Comparison of ENCODE assay signal across 8 mouse cellular contexts in the genomic region with DNA sequence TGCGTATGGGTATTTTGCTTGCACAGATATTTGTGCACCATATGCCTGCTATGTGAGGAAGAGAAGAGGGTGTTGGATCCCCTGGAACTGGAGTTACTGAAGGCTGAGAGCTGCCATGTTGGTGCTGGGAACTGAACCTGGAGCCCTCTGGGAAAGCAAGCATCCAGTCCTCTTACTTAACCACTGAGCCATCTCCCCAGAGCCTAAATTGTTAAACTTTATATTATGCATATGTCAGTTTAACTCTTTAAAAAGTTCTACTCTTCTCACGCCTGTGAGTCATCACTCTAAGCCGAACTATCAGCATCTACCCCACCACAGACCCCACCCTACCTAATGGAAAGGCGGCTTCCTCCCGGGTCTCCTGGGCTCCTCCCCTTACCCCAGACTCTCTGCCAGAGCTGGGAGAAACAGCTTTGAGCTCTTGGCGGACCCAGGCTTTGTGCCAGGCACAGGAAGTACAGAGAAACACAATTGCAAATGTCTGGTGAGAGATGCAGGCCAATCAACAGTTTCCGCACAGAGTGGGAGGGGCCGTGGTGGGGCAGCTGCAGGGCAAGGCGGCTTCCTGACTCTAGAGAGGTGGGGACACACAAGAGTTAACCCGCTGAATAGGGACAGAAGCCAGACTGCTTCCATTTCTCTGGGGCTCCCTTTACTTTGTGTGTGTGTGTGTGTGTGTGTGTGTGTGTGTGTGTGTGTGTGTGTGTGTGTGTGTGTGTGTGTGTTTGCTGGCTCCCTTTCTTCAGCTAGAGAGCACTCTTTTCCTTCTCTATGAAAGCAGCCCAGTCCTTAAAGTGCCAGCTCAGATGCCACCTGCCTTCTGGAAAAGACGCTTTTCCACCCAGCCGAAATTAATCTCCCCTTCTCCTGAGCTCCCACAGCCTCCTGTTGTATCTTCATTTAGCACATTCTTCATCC.
DNase-seq lines count a peak whose midpoint lies in the region; ATAC-seq lines count a peak whose summit lies in the region.

No protein-coding gene starts in this region.

- no peak overlapping the region for H3K9ac ChIP-seq in forebrain, embryonic 12.5 days
- H3K9ac ChIP-seq in heart, embryonic 14.5 days (ENCODE audit: low read length), result no peak overlapping the region
- H3K9ac ChIP-seq in kidney, embryonic 16.5 days (replicated peaks; ENCODE audit: low read length), result no peak overlapping the region
- no peak overlapping the region for H3K9ac ChIP-seq in liver, embryonic 11.5 days (ENCODE audit: low read depth, low read length)

- H3K27ac ChIP-seq in forebrain, embryonic 12.5 days, result 0 out of 2 replicates have a peak overlapping the region, but pooled peaks have one; percentile 13
- H3K27ac ChIP-seq in heart, embryonic 14.5 days (replicated peaks in 1 of 2; ENCODE audit: control insufficient read depth in 1 of 2, insufficient read depth in 1 of 2, low read depth in 2 of 2, low read length in 2 of 2), result peak overlapping the region; percentile 24 to 39; a peak in 3 of 4 replicates
- peak overlapping the region; percentile 0; the same call in 1 of the 2 replicates for H3K27ac ChIP-seq in kidney, embryonic 16.5 days (ENCODE audit: low read length)
- no peak overlapping the region for H3K27ac ChIP-seq in liver, embryonic 11.5 days (ENCODE audit: low read depth, low read length)

- no peak overlapping the region for H3K4me2 ChIP-seq in forebrain, embryonic 12.5 days
- H3K4me2 ChIP-seq in heart, embryonic 14.5 days (ENCODE audit: low read length), result 0 out of 2 replicates have a peak overlapping the region, but pooled peaks have one; percentile 1
- H3K4me2 ChIP-seq in kidney, embryonic 16.5 days (replicated peaks; ENCODE audit: low read depth, low read length), result no peak overlapping the region
- H3K4me2 ChIP-seq in liver, embryonic 11.5 days, result peak overlapping the region; percentile 25; the same call in 1 of the 2 replicates

- H3K4me3 ChIP-seq in forebrain, embryonic 12.5 days (replicated peaks), result no peak overlapping the region
- H3K4me3 ChIP-seq in heart, embryonic 14.5 days (ENCODE audit: control insufficient read depth in 1 of 2, insufficient read depth in 1 of 2, low read depth in 1 of 2, low read length in 2 of 2), result no peak overlapping the region
- H3K4me3 ChIP-seq in kidney, embryonic 16.5 days (ENCODE audit: low read length), result no peak overlapping the region
- no peak overlapping the region for H3K4me3 ChIP-seq in liver, embryonic 11.5 days (ENCODE audit: low read depth, low read length)

- 52% methylated on average over 12 of the region's 12 CpGs for WGBS in forebrain, embryonic 12.5 days
- 43% methylated on average over 12 of the region's 12 CpGs for WGBS in heart, embryonic 14.5 days
- 52% methylated on average over 12 of the region's 12 CpGs for WGBS in kidney, embryonic 16.5 days
- 33% methylated on average over 12 of the region's 12 CpGs for WGBS in liver, embryonic 11.5 days

- DNase-seq in CD4-positive, CD25-positive, alpha-beta regulatory T cell, adult 2 months (ENCODE audit: low read depth, low spot score), result peak; percentile 83
- peak; percentile 61 to 76 for DNase-seq in adrenal gland, postnatal 36 days
- DNase-seq in liver, embryonic 11.5 days (ENCODE audit: low spot score), result peak; percentile 51
- peak; percentile 80 for DNase-seq in naive thymus-derived CD4-positive, alpha-beta T cell, adult 2 months (ENCODE audit: low read depth)
- peak; percentile 88 to 92 for DNase-seq in thymus, adult 18-20 months

- ATAC-seq in forebrain, embryonic 12.5 days (ENCODE audit: low FRiP score), result peak; percentile 63; the same call in 1 of the 2 replicates
- peak; percentile 88 for ATAC-seq in heart, embryonic 14.5 days (ENCODE audit: insufficient number of reproducible peaks, insufficient read depth, low FRiP score, low read depth)
- peak; percentile 70 for ATAC-seq in kidney, embryonic 16.5 days (ENCODE audit: low FRiP score, low TSS enrichment)
- peak; percentile 61 for ATAC-seq in liver, embryonic 11.5 days (replicated peaks; ENCODE audit: low FRiP score)

- H3K36me3 ChIP-seq in forebrain, embryonic 12.5 days (replicated peaks), result no peaks in the 10 kb centered on the region
- no peaks in the 10 kb centered on the region for H3K36me3 ChIP-seq in heart, embryonic 14.5 days (ENCODE audit: control insufficient read depth, insufficient read depth, low read length)
- no peaks in the 10 kb centered on the region for H3K36me3 ChIP-seq in kidney, embryonic 16.5 days (ENCODE audit: insufficient read depth, low read length)
- no peaks in the 10 kb centered on the region for H3K36me3 ChIP-seq in liver, embryonic 11.5 days (ENCODE audit: control insufficient read depth, insufficient read depth, low read length)

- no peaks in the 10 kb centered on the region for H3K27me3 ChIP-seq in forebrain, embryonic 12.5 days
- no peaks in the 10 kb centered on the region for H3K27me3 ChIP-seq in heart, embryonic 14.5 days (ENCODE audit: control insufficient read depth, insufficient read depth, low read length)
- no peaks in the 10 kb centered on the region for H3K27me3 ChIP-seq in kidney, embryonic 16.5 days (ENCODE audit: insufficient read depth, low read length)
- no peaks in the 10 kb centered on the region for H3K27me3 ChIP-seq in liver, embryonic 11.5 days (replicated peaks; ENCODE audit: control insufficient read depth, insufficient read depth, low read length)

- peaks cover 9% of the 10 kb centered on the region; the same call in 1 of the 2 replicates for H3K4me1 ChIP-seq in forebrain, embryonic 12.5 days
- H3K4me1 ChIP-seq in heart, embryonic 14.5 days (ENCODE audit: control insufficient read depth in 2 of 2, insufficient read depth in 2 of 2, low read length in 2 of 2), result peaks cover 3% of the 10 kb centered on the region in 2 experiments; a peak in 1 of 4 replicates
- H3K4me1 ChIP-seq in kidney, embryonic 16.5 days (ENCODE audit: insufficient read depth, low read length), result no peaks in the 10 kb centered on the region
- no peaks in the 10 kb centered on the region for H3K4me1 ChIP-seq in liver, embryonic 11.5 days (replicated peaks; ENCODE audit: control insufficient read depth, insufficient read depth, low read length)

- no peaks in the 10 kb centered on the region for H3K9me3 ChIP-seq in forebrain, embryonic 12.5 days
- no peaks in the 10 kb centered on the region for H3K9me3 ChIP-seq in heart, embryonic 14.5 days (ENCODE audit: control insufficient read depth, low read length)
- H3K9me3 ChIP-seq in kidney, embryonic 16.5 days (ENCODE audit: low read length), result no peaks in the 10 kb centered on the region
- no peaks in the 10 kb centered on the region for H3K9me3 ChIP-seq in liver, embryonic 11.5 days (ENCODE audit: control insufficient read depth, low read length)

Comparison
In these comparisons a context has a peak if more than half of its experiments do, and no peak if none do; other contexts are left out.
1. H3K4me2 ChIP-seq: peak in heart, embryonic 14.5 days (single experiment) and liver, embryonic 11.5 days (single experiment); none in forebrain, embryonic 12.5 days (single experiment) and kidney, embryonic 16.5 days (single experiment).
2. Peak in every context shown above with its lines, with median percentiles within 50 percentile points of each other: DNase-seq and ATAC-seq.